Mouse (Mus musculus): ENCODE results near the gene Igf1. TPM values are rescaled to one million over a fixed set of nuclear protein-coding genes. Genes with fewer than 3 reads are reported as not detected.

Igf1 gene
- polyA plus RNA-seq, 1 experiment from 2014 or later: 1,006 TPM

- WGBS (ENCODE audit: missing documents): 94% methylated on average over 4 of the region's 4 CpGs
- Histone ChIP-seq H3K27ac (no peak overlapping the region), H3K79me2 (ENCODE audit: inconsistent target) (peaks cover 74% of the 10 kb centered on the region; the same call in 1 of the 2 replicates), H3K4me3 (ENCODE audit: inconsistent target) (no peak overlapping the region), H3K36me3 (ENCODE audit: inconsistent target) (peaks cover 30% of the 10 kb centered on the region; the same call in 1 of the 2 replicates)
Observed at GRCm38 (mm10) chr10:87897331-87897730, 39.3 kb downstream of the Igf1 start.

- Histone ChIP-seq H3K27ac (no peak overlapping the region), H3K36me3 (ENCODE audit: inconsistent target) (peaks cover 24% of the 10 kb centered on the region; the same call in 1 of the 2 replicates), H3K4me3 (ENCODE audit: inconsistent target) (no peak overlapping the region), H3K79me2 (ENCODE audit: inconsistent target) (peaks cover 63% of the 10 kb centered on the region; the same call in 1 of the 2 replicates)
- 78% methylated on average over 2 of the region's 3 CpGs for WGBS (ENCODE audit: missing documents)
Observed at GRCm38 (mm10) chr10:87898826-87899225, 40.8 kb downstream of the Igf1 start.

- peaks cover 37% of the 10 kb centered on the region; the same call in 1 of the 2 replicates for H3K79me2 ChIP-seq (ENCODE audit: inconsistent target)
- no peak overlapping the region for H3K4me3 ChIP-seq (ENCODE audit: inconsistent target)
- WGBS (ENCODE audit: missing documents): 94% methylated on average over 7 of the region's 7 CpGs
- peaks cover 19% of the 10 kb centered on the region; the same call in 1 of the 2 replicates for H3K36me3 ChIP-seq (ENCODE audit: inconsistent target)
- H3K27ac ChIP-seq: no peak overlapping the region
Observed at GRCm38 (mm10) chr10:87901916-87902315, 43.9 kb downstream of the Igf1 start.

GRCm38 (mm10) chr10:87904324-87904723 is 46.3 kb downstream of the Igf1 start:
- 85% methylated on average over 5 of the region's 5 CpGs for WGBS (ENCODE audit: missing documents)

GRCm38 (mm10) chr10:87905087-87905486 is 47.0 kb downstream of the Igf1 start:
- Histone ChIP-seq H3K27ac (no peak overlapping the region), H3K79me2 (ENCODE audit: inconsistent target) (peaks cover 12% of the 10 kb centered on the region; the same call in 1 of the 2 replicates), H3K4me3 (ENCODE audit: inconsistent target) (no peak overlapping the region), H3K36me3 (ENCODE audit: inconsistent target) (peaks cover 12% of the 10 kb centered on the region; the same call in 1 of the 2 replicates)
- 97% methylated on average over 3 of the region's 3 CpGs for WGBS (ENCODE audit: missing documents)

More at GRCm38 (mm10) chr10:87904324-87904723, 46.3 kb downstream of the Igf1 start:
- Histone ChIP-seq H3K4me3 (ENCODE audit: inconsistent target) (no peak overlapping the region), H3K36me3 (ENCODE audit: inconsistent target) (peaks cover 19% of the 10 kb centered on the region; the same call in 1 of the 2 replicates), H3K79me2 (ENCODE audit: inconsistent target) (peaks cover 20% of the 10 kb centered on the region; the same call in 1 of the 2 replicates), H3K27ac (no peak overlapping the region)

GRCm38 (mm10) chr10:87906121-87906520 is 48.1 kb downstream of the Igf1 start:
- no peak overlapping the region for H3K4me3 ChIP-seq (ENCODE audit: inconsistent target)
- 96% methylated on average over 3 of the region's 3 CpGs for whole genome bisulfite sequencing (ENCODE audit: missing documents)
- peaks cover 2% of the 10 kb centered on the region; the same call in 1 of the 2 replicates for H3K36me3 ChIP-seq (ENCODE audit: inconsistent target)
- peaks cover 2% of the 10 kb centered on the region; the same call in 1 of the 2 replicates for H3K79me2 ChIP-seq (ENCODE audit: inconsistent target)
- H3K27ac ChIP-seq: no peak overlapping the region

GRCm38 (mm10) chr10:87906757-87907307 is 48.8 kb downstream of the Igf1 start:
- H3K36me3 ChIP-seq (ENCODE audit: inconsistent target): peaks cover 7% of the 10 kb centered on the region; the same call in 1 of the 2 replicates
- H3K4me3 ChIP-seq (ENCODE audit: inconsistent target): no peak overlapping the region
- WGBS (ENCODE audit: missing documents): 89% methylated on average over 2 of the region's 2 CpGs
- H3K79me2 ChIP-seq (ENCODE audit: inconsistent target): no peaks in the 10 kb centered on the region; the same call in 1 of the 2 replicates
- H3K27ac ChIP-seq: no peak overlapping the region

- Histone ChIP-seq H3K27ac (no peak overlapping the region), H3K79me2 (ENCODE audit: inconsistent target) (no peaks in the 10 kb centered on the region), H3K4me3 (ENCODE audit: inconsistent target) (no peak overlapping the region), H3K36me3 (ENCODE audit: inconsistent target) (peaks cover 67% of the 10 kb centered on the region)
- 96% methylated on average over 3 of the region's 3 CpGs for WGBS (ENCODE audit: missing documents)
Observed at GRCm38 (mm10) chr10:87913852-87914251, 55.8 kb downstream of the Igf1 start.

- H3K4me3 ChIP-seq (ENCODE audit: inconsistent target): no peak overlapping the region
- 24% methylated on average over 10 of the region's 10 CpGs for WGBS (ENCODE audit: missing documents)
- no peaks in the 10 kb centered on the region for H3K79me2 ChIP-seq (ENCODE audit: inconsistent target)
Observed at GRCm38 (mm10) chr10:87914932-87915331, 56.9 kb downstream of the Igf1 start.

GRCm38 (mm10) chr10:87915782-87916181 is 57.7 kb downstream of the Igf1 start:
- WGBS (ENCODE audit: missing documents): 90% methylated on average over 3 of the region's 3 CpGs
- H3K79me2 ChIP-seq (ENCODE audit: inconsistent target): no peaks in the 10 kb centered on the region
- H3K27ac ChIP-seq: no peak overlapping the region
- H3K36me3 ChIP-seq (ENCODE audit: inconsistent target): peaks cover 86% of the 10 kb centered on the region
- H3K4me3 ChIP-seq (ENCODE audit: inconsistent target): no peak overlapping the region

More at GRCm38 (mm10) chr10:87914932-87915331, 56.9 kb downstream of the Igf1 start:
- peaks cover 78% of the 10 kb centered on the region for H3K36me3 ChIP-seq (ENCODE audit: inconsistent target)
- H3K27ac ChIP-seq: no peak overlapping the region

- H3K27ac ChIP-seq: no peak overlapping the region
- H3K36me3 ChIP-seq (ENCODE audit: inconsistent target): peaks cover 50% of the 10 kb centered on the region
- no peak overlapping the region for H3K4me3 ChIP-seq (ENCODE audit: inconsistent target)
- no peaks in the 10 kb centered on the region for H3K79me2 ChIP-seq (ENCODE audit: inconsistent target)
- 94% methylated on average over 3 of the region's 3 CpGs for WGBS (ENCODE audit: missing documents)
Observed at GRCm38 (mm10) chr10:87922263-87922662, 64.2 kb downstream of the Igf1 start.

- 98% methylated on average over 8 of the region's 8 CpGs for WGBS (ENCODE audit: missing documents)
- H3K36me3 ChIP-seq (ENCODE audit: inconsistent target): peaks cover 35% of the 10 kb centered on the region
- 0 out of 2 replicates have a peak overlapping the region, but pooled peaks have one; percentile 13 for H3K27ac ChIP-seq
- no peaks in the 10 kb centered on the region for H3K79me2 ChIP-seq (ENCODE audit: inconsistent target)
- no peak overlapping the region for H3K4me3 ChIP-seq (ENCODE audit: inconsistent target)
Observed at GRCm38 (mm10) chr10:87926564-87926963, 68.5 kb downstream of the Igf1 start.

- H3K79me2 ChIP-seq (ENCODE audit: inconsistent target): no peaks in the 10 kb centered on the region
- H3K36me3 ChIP-seq (ENCODE audit: inconsistent target): peaks cover 35% of the 10 kb centered on the region
- no peak overlapping the region for H3K4me3 ChIP-seq (ENCODE audit: inconsistent target)
- 76% methylated on average over 5 of the region's 6 CpGs for WGBS (ENCODE audit: missing documents)
- H3K27ac ChIP-seq: peak overlapping the region; percentile 13; the same call in 1 of the 2 replicates
Observed at GRCm38 (mm10) chr10:87927131-87927609, 69.1 kb downstream of the Igf1 start.

GRCm38 (mm10) chr10:87948192-87948591 is 90.1 kb downstream of the Igf1 start:
- 98% methylated on average over 4 of the region's 4 CpGs for WGBS (ENCODE audit: missing documents)
- no peak overlapping the region for H3K4me3 ChIP-seq (ENCODE audit: inconsistent target)
- H3K36me3 ChIP-seq (ENCODE audit: inconsistent target): no peaks in the 10 kb centered on the region
- H3K79me2 ChIP-seq (ENCODE audit: inconsistent target): no peaks in the 10 kb centered on the region
- no peak overlapping the region for H3K27ac ChIP-seq

- no peak overlapping the region for H3K27ac ChIP-seq
- no peaks in the 10 kb centered on the region for H3K79me2 ChIP-seq (ENCODE audit: inconsistent target)
- no peaks in the 10 kb centered on the region for H3K36me3 ChIP-seq (ENCODE audit: inconsistent target)
- 64% methylated on average over 6 of the region's 6 CpGs for WGBS (ENCODE audit: missing documents)
- no peak overlapping the region for H3K4me3 ChIP-seq (ENCODE audit: inconsistent target)
Observed at GRCm38 (mm10) chr10:87971536-87971935, 113.5 kb downstream of the Igf1 start.

Data from macrophage (primary cell).